Mouse (Mus musculus) kidney, postnatal 0 days (tissue): ENCODE results near the gene Olfr1359. TPM values are rescaled to one million over a fixed set of nuclear protein-coding genes. Genes with fewer than 3 reads are reported as not detected.
A peak's percentile ranks its signal among the peaks of the same experiment; 100 is the strongest.
"Not testable (repeated sequence)": the region's sequence is repeated elsewhere in the genome, so short reads cannot be mapped to it uniquely, and the experiment has no call there.

ENCODE experiments used
- ATAC-seq: fragments of 200-750 bp; cut with Nextera tagmentation; replicated peaks from 2 replicates; pipeline ENCODE4 v1.8.0; 2017; ENCODE audit warnings: low read depth, moderate number of reproducible peaks, moderate TSS enrichment, moderate library complexity; ENCODE audit not compliant: low FRiP score
- DNase-seq: peaks from one replicate; pipeline ENCODE4 v3.0.0-alpha.2; 2016; ENCODE audit warnings: low spot score
- H3K27ac ChIP-seq: fragments of 300-500 bp; sonication (generic); 2 replicates; pipeline ENCODE4 v1.5.1; 2014; ENCODE audit warnings: mild to moderate bottlenecking
- H3K27me3 ChIP-seq: fragments of 300-500 bp; sonication (generic); 2 replicates; pipeline ENCODE4 v1.6.1; 2014; ENCODE audit warnings: low read length, mixed read lengths; ENCODE audit not compliant: insufficient read depth
- H3K36me3 ChIP-seq: fragments of 300-500 bp; sonication (generic); 2 replicates; pipeline ENCODE4 v1.6.1; 2014; ENCODE audit warnings: low read length, mixed read lengths; ENCODE audit not compliant: insufficient read depth
- H3K4me1 ChIP-seq: fragments of 300-500 bp; sonication (generic); replicated peaks from 2 replicates; pipeline ENCODE4 v1.6.1; 2014; ENCODE audit warnings: antibody characterized with exemption, low read length, mixed read lengths; ENCODE audit not compliant: insufficient read depth
- H3K4me2 ChIP-seq: fragments of 300-500 bp; sonication (generic); 2 replicates; pipeline ENCODE4 v1.6.1; 2014; ENCODE audit warnings: mild to moderate bottlenecking, low read length, moderate library complexity, mixed read lengths
- H3K4me3 ChIP-seq: fragments of 300-500 bp; sonication (generic); replicated peaks from 2 replicates; pipeline ENCODE4 v1.5.1; 2014; ENCODE audit warnings: low read depth, low read length
- H3K9ac ChIP-seq: fragments of 300-500 bp; sonication (generic); 2 replicates; pipeline ENCODE4 v1.6.1; 2014; ENCODE audit warnings: low read depth, low read length
- H3K9me3 ChIP-seq: fragments of 300-500 bp; sonication (generic); replicated peaks from 2 replicates; pipeline ENCODE4 v1.6.1; 2016; ENCODE audit warnings: low read length, inconsistent platforms, mixed read lengths
- CTCF ChIP-seq: IDR thresholded peaks from 2 replicates; pipeline ENCODE4 v1.5.1; 2016; ENCODE audit warnings: antibody characterized with exemption, low read depth, mild to moderate bottlenecking, moderate library complexity
- WGBS: fragments of 180-500 bp; shearing (Covaris S2); extraction: QIAGEN DNeasy Blood & Tissue Kit; methylation state at CpG from one replicate; pipeline ENCODE4 v1.1.7; 2014; 5-methylcytosine and 5-hydroxymethylcytosine counted together
- polyA plus RNA-seq: library from polyadenylated mRNA; unstranded; fragments of >200 nt; fragmentation: Nextera tagmentation; extraction: Ambion mirVana; gene quantifications from 2 replicates; pipeline ENCODE4 v1.2.1, GENCODE M21; 2015

Gene Olfr1359
- polyA plus RNA-seq, 1 experiment from 2014 or later: not detected

DNA sequence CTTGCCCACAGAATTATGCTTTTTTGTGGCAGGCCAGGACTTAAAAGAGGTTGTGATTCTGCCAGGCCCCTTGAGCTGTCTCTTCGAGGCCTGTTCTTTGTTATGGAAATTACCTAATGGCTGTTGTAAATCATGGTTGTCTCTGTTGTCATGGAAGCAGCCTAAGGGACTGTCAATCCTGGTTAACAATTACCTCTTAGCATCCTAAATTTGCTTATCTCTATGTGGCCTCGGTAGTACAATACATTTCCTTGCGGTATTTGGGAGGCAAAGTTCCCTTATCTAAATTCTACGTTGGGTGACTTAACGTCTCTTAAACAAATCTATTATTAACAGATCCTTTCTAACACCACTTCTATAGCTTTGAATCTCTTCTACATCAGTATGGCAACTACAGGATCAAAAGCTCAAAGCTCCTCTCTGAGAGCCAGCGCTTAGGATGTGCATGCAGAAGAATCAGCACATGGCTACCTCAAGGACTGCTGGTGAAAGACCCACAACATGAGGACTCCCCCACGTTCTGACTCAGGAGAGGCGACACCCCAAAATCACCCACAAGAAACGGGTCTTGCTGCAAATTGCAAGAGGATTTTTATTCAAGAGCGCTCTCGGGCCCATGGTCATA lies 30.1 kb downstream of the Olfr1359 start:
- Histone ChIP-seq H3K36me3 (no peaks in the 10 kb centered on the region), H3K4me3 (no peak overlapping the region), H3K4me2 (no peak overlapping the region), H3K27ac (no peak overlapping the region), H3K9me3 (no peaks in the 10 kb centered on the region), H3K4me1 (no peaks in the 10 kb centered on the region), H3K9ac (no peak overlapping the region), H3K27me3 (no peaks in the 10 kb centered on the region)
- ATAC-seq (no peak), DNase-seq (no peak)
- WGBS: 54% methylated on average over 11 of the region's 11 CpGs
- no peak for TF ChIP-seq CTCF

DNA sequence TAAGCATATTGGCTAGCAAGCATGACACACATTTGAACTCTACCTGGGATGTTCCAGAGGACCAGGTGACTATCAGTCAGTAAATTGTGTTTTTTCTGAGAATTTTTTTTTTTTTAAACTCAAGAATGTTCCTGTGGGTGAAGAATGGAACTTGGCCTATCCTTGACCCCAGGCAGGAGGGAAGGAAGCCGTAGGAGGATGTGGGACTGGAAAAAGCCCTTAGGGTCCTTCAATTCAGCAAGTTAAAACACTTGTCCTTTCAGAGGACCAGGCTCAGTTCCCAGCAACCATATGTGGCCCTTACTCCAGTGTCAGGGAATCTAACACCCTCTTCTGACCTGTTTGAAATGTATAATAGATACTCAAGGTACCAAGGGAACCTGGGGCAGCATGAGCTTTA lies 31.6 kb downstream of the Olfr1359 start:
- no peak for DNase-seq
- H3K36me3 ChIP-seq: no peaks in the 10 kb centered on the region
- H3K9me3 ChIP-seq: no peaks in the 10 kb centered on the region
- no peak overlapping the region for H3K27ac ChIP-seq
- WGBS: 52% methylated on average over 1 of the region's 1 CpGs
- TF ChIP-seq CTCF: no peak
- no peak overlapping the region for H3K4me3 ChIP-seq
- no peaks in the 10 kb centered on the region for H3K27me3 ChIP-seq
- no peak overlapping the region for H3K4me2 ChIP-seq
- H3K4me1 ChIP-seq: no peaks in the 10 kb centered on the region
- H3K9ac ChIP-seq: no peak overlapping the region
- ATAC-seq: no peak

DNA sequence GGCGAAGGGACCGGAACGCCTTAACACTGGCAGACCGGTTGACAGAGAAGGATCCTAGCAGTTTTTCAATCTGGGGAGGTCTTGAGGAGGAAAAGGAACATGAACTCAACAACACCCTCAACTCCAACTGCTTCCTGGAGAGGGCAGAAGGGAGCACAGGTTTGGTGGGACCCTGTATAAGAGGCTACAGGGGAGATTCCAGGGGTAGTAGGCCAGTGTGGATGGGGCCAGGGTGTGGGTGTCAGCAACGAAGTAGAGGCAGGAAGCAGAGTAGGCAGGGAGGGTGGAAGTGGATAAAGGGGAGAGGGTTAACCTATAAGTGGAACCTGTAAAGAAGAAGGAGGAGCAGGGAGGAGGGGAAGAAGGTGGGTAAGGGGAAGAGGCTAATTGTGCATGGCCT lies 35.6 kb downstream of the Olfr1359 start:
- H3K36me3 ChIP-seq: no peaks in the 10 kb centered on the region
- no peak overlapping the region for H3K4me3 ChIP-seq
- peak; percentile 45; the same call in 1 of the 2 replicates for ATAC-seq
- no peaks in the 10 kb centered on the region for H3K4me1 ChIP-seq
- H3K27me3 ChIP-seq: no peaks in the 10 kb centered on the region
- no peak overlapping the region for H3K27ac ChIP-seq
- TF ChIP-seq CTCF: no peak; the same call in 1 of the 2 replicates
- no peak overlapping the region for H3K4me2 ChIP-seq
- DNase-seq: no peak
- no peaks in the 10 kb centered on the region for H3K9me3 ChIP-seq
- H3K9ac ChIP-seq: no peak overlapping the region
- WGBS: 71% methylated on average over 5 of the region's 5 CpGs

DNA sequence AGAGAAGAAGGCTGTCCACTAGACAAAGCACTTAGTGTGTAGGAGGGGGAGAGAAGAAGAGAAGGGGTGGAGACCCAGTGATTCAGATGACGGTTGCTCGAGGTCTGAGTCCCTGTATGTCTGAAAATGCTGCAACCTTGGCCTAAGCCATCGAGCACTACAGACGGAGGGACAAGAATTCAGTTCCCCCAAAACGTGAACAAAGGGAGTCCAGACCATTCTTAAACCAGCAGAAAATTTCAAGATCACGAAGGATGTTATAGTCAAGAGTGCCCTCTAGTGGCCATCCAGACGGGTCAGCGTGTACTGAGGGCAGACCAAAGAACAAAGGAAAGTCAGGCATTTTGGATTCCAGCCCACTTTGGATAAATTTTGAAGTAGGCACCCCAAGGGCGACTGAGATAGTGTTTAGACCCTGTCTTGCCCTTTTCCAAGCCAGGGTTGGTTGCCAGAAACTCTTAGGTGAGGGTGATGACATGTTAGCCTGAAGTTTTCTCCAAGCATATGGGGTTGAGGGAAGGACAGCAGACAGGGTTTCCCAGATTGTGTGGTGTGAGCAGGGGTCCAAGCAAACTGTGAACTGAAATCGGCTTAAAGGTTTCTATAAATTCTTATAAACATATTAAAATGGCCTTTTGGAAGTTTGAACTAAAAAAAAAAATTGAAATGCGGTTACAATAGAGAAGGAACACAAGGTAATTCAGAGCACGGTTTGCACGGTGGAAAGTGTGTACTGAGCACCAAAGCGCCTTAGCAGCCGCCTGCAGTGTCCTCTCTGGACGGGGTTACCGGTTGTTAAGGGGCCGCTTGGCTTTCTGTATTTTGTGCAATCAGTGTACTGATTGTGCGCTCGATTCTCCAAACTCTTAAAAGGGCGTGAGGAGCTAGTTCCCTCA lies 36.3 kb downstream of the Olfr1359 start:
- H3K27me3 ChIP-seq: no peaks in the 10 kb centered on the region
- H3K27ac ChIP-seq: peak overlapping the region; percentile 93
- TF ChIP-seq CTCF: peak; percentile 92
- under 1% methylated on average over 21 of the region's 21 CpGs for WGBS
- no peaks in the 10 kb centered on the region for H3K9me3 ChIP-seq
- peak overlapping the region; percentile 47 for H3K4me3 ChIP-seq
- ATAC-seq (peak; percentile 78), DNase-seq (peak; percentile 97)
- peak overlapping the region; percentile 68 for H3K4me2 ChIP-seq
- H3K9ac ChIP-seq: peak overlapping the region; percentile 62
- no peaks in the 10 kb centered on the region for H3K4me1 ChIP-seq
- no peaks in the 10 kb centered on the region for H3K36me3 ChIP-seq

DNA sequence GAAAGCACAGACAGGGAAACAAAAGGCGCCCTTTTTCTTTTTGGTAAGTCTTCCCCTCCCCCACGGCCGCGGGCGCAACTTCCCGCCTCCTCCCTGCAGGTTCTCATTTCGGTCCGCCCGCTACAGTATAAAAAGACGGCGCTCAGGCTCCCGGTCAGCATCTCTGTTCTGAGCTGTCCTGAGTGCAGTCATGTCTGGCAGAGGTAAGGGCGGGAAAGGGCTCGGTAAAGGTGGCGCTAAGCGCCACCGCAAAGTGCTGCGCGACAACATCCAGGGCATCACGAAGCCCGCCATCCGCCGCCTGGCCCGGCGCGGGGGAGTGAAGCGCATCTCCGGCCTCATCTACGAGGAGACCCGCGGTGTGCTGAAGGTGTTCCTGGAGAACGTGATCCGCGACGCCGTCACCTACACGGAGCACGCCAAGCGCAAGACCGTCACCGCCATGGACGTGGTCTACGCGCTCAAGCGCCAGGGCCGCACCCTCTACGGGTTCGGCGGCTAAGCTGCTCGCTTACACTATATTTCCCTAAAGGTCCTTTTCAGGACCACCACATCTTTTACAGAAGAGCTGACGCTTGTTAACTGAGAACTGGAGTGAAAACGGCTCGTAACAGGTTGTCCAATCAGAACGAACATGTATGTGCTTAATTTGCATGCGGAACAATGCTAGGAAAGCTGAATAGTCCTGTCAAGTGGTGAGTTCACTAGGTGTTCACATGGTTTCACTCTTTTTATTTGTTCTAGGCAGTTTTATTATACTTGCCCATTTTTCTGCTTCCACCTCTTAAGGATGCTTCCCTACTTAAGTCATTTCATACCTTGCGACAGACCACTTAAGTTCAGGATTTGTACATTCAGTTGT lies 37.2 kb downstream of the Olfr1359 start, which contains the start of gene Hist1h4j:
Gene Hist1h4j, plus strand, starts transcription at position 159 of the 862 bp plus-strand sequence.
- H3K9me3 ChIP-seq, H3K4me1 ChIP-seq, H3K27me3 ChIP-seq, H3K36me3 ChIP-seq: not testable (repeated sequence)
- WGBS: under 1% methylated on average over 43 of the region's 56 CpGs
- ATAC-seq (peak; percentile 85), DNase-seq (peak; percentile 92)
- Histone ChIP-seq H3K9ac (peak within 1 kb of the TSS; percentile 62), H3K4me2 (peak within 1 kb of the TSS; percentile 68), H3K27ac (peak within 1 kb of the TSS; percentile 93), H3K4me3 (peak within 1 kb of the TSS; percentile 47)

DNA sequence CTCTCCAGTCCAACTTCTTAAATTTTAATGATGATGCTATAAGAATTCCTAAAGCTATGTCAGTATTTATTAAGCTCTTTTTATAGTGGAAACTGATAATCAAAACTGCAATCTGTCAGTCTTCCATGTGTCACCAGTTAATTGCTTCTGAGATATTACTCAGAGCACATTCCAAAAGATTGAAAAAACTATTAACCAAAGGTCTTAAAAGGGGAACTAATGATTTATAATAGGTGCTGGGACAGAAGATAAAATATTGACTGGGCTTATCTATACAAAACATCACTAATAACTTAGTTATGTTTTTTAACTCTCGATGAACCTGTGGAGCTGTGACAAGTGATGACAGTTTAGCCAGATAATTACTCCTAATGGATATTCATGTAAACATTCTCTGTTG lies 47.1 kb downstream of the Olfr1359 start:
- H3K27ac ChIP-seq: no peak overlapping the region
- no peaks in the 10 kb centered on the region for H3K4me1 ChIP-seq
- H3K9me3 ChIP-seq: no peaks in the 10 kb centered on the region
- H3K4me3 ChIP-seq: no peak overlapping the region
- no peaks in the 10 kb centered on the region for H3K27me3 ChIP-seq
- DNase-seq (no peak), ATAC-seq (no peak)
- TF ChIP-seq CTCF: no peak
- no peaks in the 10 kb centered on the region for H3K36me3 ChIP-seq
- no peak overlapping the region for H3K4me2 ChIP-seq
- H3K9ac ChIP-seq: no peak overlapping the region
- WGBS: 78% methylated on average over 1 of the region's 1 CpGs
